Mouse (Mus musculus) limb, embryonic 14.5 days (tissue): ENCODE results near the gene Gsta4. TPM values are rescaled to one million over a fixed set of nuclear protein-coding genes. Genes with fewer than 3 reads are reported as not detected.
"Not testable (repeated sequence)": the region's sequence is repeated elsewhere in the genome, so short reads cannot be mapped to it uniquely, and the experiment has no call there.

Source experiments
- ATAC-seq: fragments of 200-750 bp; cut with Nextera tagmentation; 2 replicates; pipeline ENCODE4 v1.8.0; 2017; ENCODE audit warnings: low read depth, moderate number of reproducible peaks, moderate TSS enrichment; ENCODE audit not compliant: low FRiP score
- DNase-seq: peaks from one replicate; pipeline ENCODE4 v3.0.0-alpha.2; 2015; ENCODE audit warnings: low spot score
- H3K27ac ChIP-seq: fragments of 300-500 bp; sonication (generic); replicated peaks from 2 replicates; pipeline ENCODE4 v1.5.1; 2014; ENCODE audit warnings: low read depth, mild to moderate bottlenecking, low read length, moderate library complexity, mixed read lengths
- H3K27me3 ChIP-seq: fragments of 300-500 bp; sonication (generic); 2 replicates; pipeline ENCODE4 v1.6.1; 2014; ENCODE audit warnings: low read length, mixed read lengths; ENCODE audit not compliant: control insufficient read depth, insufficient read depth
- H3K36me3 ChIP-seq: fragments of 300-500 bp; sonication (generic); 2 replicates; pipeline ENCODE4 v1.6.1; 2014; ENCODE audit warnings: mild to moderate bottlenecking, low read length, moderate library complexity, mixed read lengths; ENCODE audit not compliant: control insufficient read depth, insufficient read depth
- H3K4me1 ChIP-seq: fragments of 300-500 bp; sonication (generic); 2 replicates; pipeline ENCODE4 v1.6.1; 2014; ENCODE audit warnings: antibody characterized with exemption, low read length, mixed read lengths; ENCODE audit not compliant: control insufficient read depth, insufficient read depth
- H3K4me2 ChIP-seq: fragments of 300-500 bp; sonication (generic); replicated peaks from 2 replicates; pipeline ENCODE4 v1.6.1; 2014; ENCODE audit warnings: low read depth, mild to moderate bottlenecking, low read length, moderate library complexity; ENCODE audit not compliant: severe bottlenecking
- H3K4me3 ChIP-seq: fragments of 300-500 bp; sonication (generic); replicated peaks from 2 replicates; pipeline ENCODE4 v1.5.1; 2014; ENCODE audit warnings: low read length
- H3K9ac ChIP-seq: fragments of 300-500 bp; sonication (generic); 2 replicates; pipeline ENCODE4 v1.6.1; 2014; ENCODE audit warnings: mild to moderate bottlenecking, low read depth, low read length, moderate library complexity; ENCODE audit not compliant: severe bottlenecking
- H3K9me3 ChIP-seq: fragments of 300-500 bp; sonication (generic); 2 replicates; pipeline ENCODE4 v1.6.1; 2016; ENCODE audit warnings: low read length; ENCODE audit not compliant: control insufficient read depth
- WGBS: fragments of 180-500 bp; shearing (Covaris S2); extraction: QIAGEN DNeasy Blood & Tissue Kit; methylation state at CpG from one replicate; pipeline ENCODE4 v1.1.7; 2014; 5-methylcytosine and 5-hydroxymethylcytosine counted together
- polyA plus RNA-seq, 2 experiments: library from polyadenylated mRNA; depleted of rRNA in 1 of 2; stranded (reverse) in 1 of 2; unstranded in 1 of 2; fragments of >200 nt; fragmentation: Nextera tagmentation in 1 of 2; extraction: Ambion mirVana in 1 of 2; gene quantifications; 2 replicates each; pipeline versions ENCODE4 v1.2.1 to v1.2.3; 2012 to 2014

Gsta4 gene
- polyA plus RNA-seq, 2 experiments: 47.5 to 68.2 TPM

GRCm38 (mm10) chr9:78255683-78256470 lies 73.3 kb downstream of the Gsta4 start:
- ATAC-seq, H3K27me3 ChIP-seq, H3K4me3 ChIP-seq, H3K4me1 ChIP-seq, H3K27ac ChIP-seq, H3K9ac ChIP-seq, H3K4me2 ChIP-seq, H3K36me3 ChIP-seq, H3K9me3 ChIP-seq: not testable (repeated sequence)
- WGBS: 51% methylated on average over 4 of the region's 4 CpGs
- DNase-seq: peak; percentile 10

DNA sequence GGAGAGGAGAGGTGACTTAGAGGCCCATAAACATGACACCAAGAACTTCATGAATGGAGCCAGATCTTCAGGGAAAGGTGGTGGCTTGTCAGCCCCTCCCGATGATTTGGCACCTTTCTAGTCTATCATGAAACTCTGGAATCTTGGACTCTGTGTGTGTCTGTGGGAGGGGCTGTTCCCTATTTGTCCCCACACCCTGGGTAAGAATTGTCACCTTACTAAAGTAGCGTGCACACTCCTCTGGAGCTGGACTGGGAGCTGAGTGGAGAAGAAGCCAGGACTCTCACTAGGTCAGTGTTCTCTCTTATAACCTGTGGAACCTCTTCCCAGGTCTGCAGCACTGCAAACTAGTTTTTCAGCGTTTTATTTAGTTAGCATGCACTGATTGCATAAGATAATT lies 74.3 kb downstream of the Gsta4 start, which contains the start of gene Gm3776:
Gene Gm3776 (plus strand): TSS at position 216 of the 400 bp plus-strand sequence.
- H3K27ac ChIP-seq, H3K4me2 ChIP-seq, H3K4me1 ChIP-seq, H3K27me3 ChIP-seq, H3K9ac ChIP-seq, H3K36me3 ChIP-seq, H3K4me3 ChIP-seq, DNase-seq, H3K9me3 ChIP-seq, ATAC-seq: not testable (repeated sequence)
- WGBS: 73% methylated on average over 1 of the region's 3 CpGs

Other genes starting within 250 kb of the Gsta4 start
- gene Gcm1, start 130.8 kb upstream of the Gsta4 start, polyA plus RNA-seq (2012; rRNA removed): 0.03 and 0.05 TPM in 2 replicates
- 0.11 TPM in 1 of 2 replicates, not detected in the other for gene Gcm1, start 130.8 kb upstream of the Gsta4 start, polyA plus RNA-seq (2014; fragmentation: Nextera tagmentation; extraction: Ambion mirVana)
- gene Fbxo9, start 73.7 kb upstream of the Gsta4 start, polyA plus RNA-seq (2012; rRNA removed): 61.4 and 65.6 TPM in 2 replicates
- 43.6 and 44.2 TPM in 2 replicates for gene Fbxo9, start 73.7 kb upstream of the Gsta4 start, polyA plus RNA-seq (2014; fragmentation: Nextera tagmentation; extraction: Ambion mirVana)
- gene Ick, start 73.6 kb upstream of the Gsta4 start, polyA plus RNA-seq (2012; rRNA removed): 31.0 and 35.2 TPM in 2 replicates
- 25.4 and 29.3 TPM in 2 replicates for gene Ick, start 73.6 kb upstream of the Gsta4 start, polyA plus RNA-seq (2014; fragmentation: Nextera tagmentation; extraction: Ambion mirVana)
- gene Gsta1, start 47.9 kb downstream of the Gsta4 start, polyA plus RNA-seq (2012; rRNA removed): 0.55 TPM in 1 of 2 replicates, not detected in the other
- 0.90 and 3.2 TPM in 2 replicates for gene Gsta1, start 47.9 kb downstream of the Gsta4 start, polyA plus RNA-seq (2014; fragmentation: Nextera tagmentation; extraction: Ambion mirVana)
- gene Gm3776, start 74.4 kb downstream of the Gsta4 start, polyA plus RNA-seq (2012; rRNA removed): 0.42 and 0.70 TPM in 2 replicates
- gene Gm3776, start 74.4 kb downstream of the Gsta4 start, polyA plus RNA-seq (2014; fragmentation: Nextera tagmentation; extraction: Ambion mirVana): 1.5 and 2.6 TPM in 2 replicates
- not detected in 2 replicates for gene Gm10639, start 107.1 kb downstream of the Gsta4 start, polyA plus RNA-seq (2012; rRNA removed)
- not detected in 2 replicates for gene Gm10639, start 107.1 kb downstream of the Gsta4 start, polyA plus RNA-seq (2014; fragmentation: Nextera tagmentation; extraction: Ambion mirVana)
- gene Omt2a, start 132.0 kb downstream of the Gsta4 start, polyA plus RNA-seq (2012; rRNA removed): not detected in 2 replicates
- gene Omt2a, start 132.0 kb downstream of the Gsta4 start, polyA plus RNA-seq (2014; fragmentation: Nextera tagmentation; extraction: Ambion mirVana): not detected in 2 replicates
- not detected in 2 replicates for gene Omt2b, start 144.8 kb downstream of the Gsta4 start, polyA plus RNA-seq (2012; rRNA removed)
- not detected in 2 replicates for gene Omt2b, start 144.8 kb downstream of the Gsta4 start, polyA plus RNA-seq (2014; fragmentation: Nextera tagmentation; extraction: Ambion mirVana)
- gene Gsta2, start 173.0 kb downstream of the Gsta4 start, polyA plus RNA-seq (2012; rRNA removed): 1.2 and 3.0 TPM in 2 replicates
- 4.6 and 7.8 TPM in 2 replicates for gene Gsta2, start 173.0 kb downstream of the Gsta4 start, polyA plus RNA-seq (2014; fragmentation: Nextera tagmentation; extraction: Ambion mirVana)
- gene Dppa5a, start 185.4 kb downstream of the Gsta4 start, polyA plus RNA-seq (2012; rRNA removed): 0.67 and 0.92 TPM in 2 replicates
- gene Dppa5a, start 185.4 kb downstream of the Gsta4 start, polyA plus RNA-seq (2014; fragmentation: Nextera tagmentation; extraction: Ambion mirVana): 0.70 and 0.76 TPM in 2 replicates
- 2.0 and 2.2 TPM in 2 replicates for gene Ooep, start 196.0 kb downstream of the Gsta4 start, polyA plus RNA-seq (2012; rRNA removed)
- 3.6 TPM in 2 replicates for gene Ooep, start 196.0 kb downstream of the Gsta4 start, polyA plus RNA-seq (2014; fragmentation: Nextera tagmentation; extraction: Ambion mirVana)
- gene Ddx43, start 213.0 kb downstream of the Gsta4 start, polyA plus RNA-seq (2012; rRNA removed): 0.72 and 1.0 TPM in 2 replicates
- 0.26 and 0.43 TPM in 2 replicates for gene Ddx43, start 213.0 kb downstream of the Gsta4 start, polyA plus RNA-seq (2014; fragmentation: Nextera tagmentation; extraction: Ambion mirVana)